Mouse (Mus musculus): ENCODE results near the gene N4bp1.

GRCm38 (mm10) chr8:86820756-86821201, 64.3 kb downstream of the N4bp1 start:
- peak; percentile 63; the same call in 1 of the 2 replicates for TF ChIP-seq CTCF (IDR thresholded peaks at IDR 0.05; ENCODE audit: extremely low read depth, insufficient read depth, insufficient read length, insufficient replicate concordance)
- TF ChIP-seq POLR2A (IDR thresholded peaks at IDR 0.05; ENCODE audit: low read depth, low read length), result no peak

Data from spleen, adult 2 months (tissue).